Mouse (Mus musculus) cerebellum, adult 2 months (tissue): ENCODE measurements at regions not wholly inside any gene's neighbourhood (a gene's known extent, or its start where the extent isn't known, plus 50 kb on each side); places are given as distances from the start of the nearest gene placed in this dataset.

ENCODE experiments used
- CTCF ChIP-seq: fragments of 200-500 bp; IDR thresholded peaks from 2 replicates; pipeline ENCODE4 v1.5.1; 2011; ENCODE audit warnings: low read depth, mild to moderate bottlenecking, control low read depth, low read length, moderate library complexity, borderline replicate concordance; ENCODE audit not compliant: insufficient read depth
- POLR2A ChIP-seq: fragments of 200-500 bp; IDR thresholded peaks from 2 replicates; pipeline ENCODE4 v1.6.1; 2011; ENCODE audit warnings: low read length, control low read depth, borderline replicate concordance; ENCODE audit not compliant: insufficient read depth

DNA sequence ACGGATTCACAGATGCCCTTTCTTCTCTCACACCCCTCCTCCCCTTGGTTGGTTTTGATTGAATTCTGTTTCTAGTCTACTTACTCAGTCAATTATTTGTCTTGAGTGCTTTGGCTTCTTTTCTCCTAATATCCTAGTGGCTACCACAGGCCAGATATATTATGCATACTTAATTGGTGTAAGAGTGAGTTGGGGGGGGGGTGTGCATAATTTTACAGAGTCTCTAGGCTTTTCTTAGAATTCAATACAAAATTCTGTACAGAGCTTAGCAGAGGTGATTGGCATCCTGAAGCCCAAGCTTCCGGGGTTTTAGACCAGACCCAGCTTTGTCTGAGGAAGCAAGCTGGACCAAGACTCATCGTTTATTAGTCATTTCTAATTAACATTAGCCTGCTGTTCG is 76.7 kb upstream of the Atxn1 start:
- TF ChIP-seq CTCF, result no peak
- no peak for TF ChIP-seq POLR2A
